Mouse (Mus musculus) liver, embryonic 14.5 days (tissue): ENCODE data around the gene Zfp536.

Source experiments
- CTCF ChIP-seq: IDR thresholded peaks from 2 replicates; pipeline ENCODE4 v1.5.1; 2016; ENCODE audit warnings: antibody characterized with exemption, low read depth, control low read depth
- EP300 ChIP-seq: IDR thresholded peaks from 2 replicates; pipeline ENCODE4 v1.6.1; 2016; ENCODE audit warnings: antibody characterized with exemption, low read depth

DNA sequence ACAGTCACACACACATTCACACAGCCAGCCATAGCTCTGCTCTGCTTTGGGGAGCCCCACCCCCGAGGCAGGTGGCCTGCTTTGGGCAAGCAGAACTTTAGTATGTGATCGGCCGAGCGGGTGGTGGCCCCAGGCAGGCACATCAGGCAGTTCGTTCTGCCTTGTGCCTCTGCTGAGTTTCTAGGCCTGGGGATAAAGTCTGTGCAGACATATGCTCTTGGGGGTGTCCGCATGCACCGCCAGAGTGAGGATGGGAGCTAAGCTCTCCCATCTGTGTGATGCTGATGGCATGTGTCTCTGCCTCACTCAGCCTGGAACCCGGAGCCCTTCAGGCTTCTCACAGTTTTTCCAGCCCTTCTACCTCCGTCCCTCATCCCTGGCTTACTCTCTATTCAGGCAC, 263.7 kb downstream of the Zfp536 start:
- TF ChIP-seq CTCF = no peak
- TF ChIP-seq EP300 = no peak
